Mouse (Mus musculus): ENCODE measurements at regions not wholly inside any gene's neighbourhood (a gene's known extent, or its start where the extent isn't known, plus 50 kb on each side); places are given as distances from the start of the nearest gene placed in this dataset.

GRCm38 (mm10) chr6:17400147-17400546 lies 63.5 kb upstream of the Met start:
- peak; percentile 48 for DNase-seq (ENCODE audit: low spot score)

GRCm38 (mm10) chr6:17408094-17408493 lies 55.5 kb upstream of the Met start:
- DNase-seq (ENCODE audit: low spot score), result no peak

DNA sequence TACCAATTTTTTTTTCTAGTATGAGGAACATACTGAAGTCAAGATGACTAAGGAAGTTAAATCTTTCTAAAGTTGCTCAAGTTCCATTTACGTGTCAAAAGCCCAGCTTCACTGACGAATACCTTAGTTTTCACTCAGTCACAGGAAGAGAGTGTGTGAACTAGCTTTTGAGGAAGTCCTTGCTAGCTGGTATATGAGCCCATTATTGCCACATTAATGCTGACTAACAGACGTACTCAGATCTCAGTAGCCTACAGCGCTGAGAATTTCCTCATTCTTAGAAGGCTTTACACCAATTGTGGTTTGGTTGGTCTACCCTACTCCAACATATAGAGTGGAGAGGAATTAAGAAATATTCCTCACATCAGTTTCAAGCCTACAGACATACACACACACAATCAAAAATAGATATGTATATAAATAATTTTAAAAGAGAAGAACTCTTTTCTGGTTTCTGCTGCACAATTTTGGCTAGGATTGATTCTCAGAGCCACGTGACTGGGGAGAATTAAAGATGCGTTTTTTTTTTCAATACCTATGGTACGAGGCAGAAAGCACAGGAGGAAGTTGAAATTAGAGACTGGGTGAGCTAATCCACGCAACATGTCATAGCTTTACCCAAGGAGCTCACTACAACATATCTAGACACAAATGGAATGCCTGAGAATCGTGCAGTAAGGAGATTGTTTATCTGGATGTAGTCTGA lies 53.7 kb upstream of the Met start:
- DNase-seq (ENCODE audit: low spot score), result no peak

GRCm38 (mm10) chr6:17410409-17410722 lies 53.2 kb upstream of the Met start:
- no peak for DNase-seq (ENCODE audit: low spot score)

Data from testis, postnatal 10 days (tissue).